Mouse (Mus musculus) heart, adult 8-10 months (tissue): ENCODE measurements at regions not wholly inside any gene's neighbourhood (a gene's known extent, or its start where the extent isn't known, plus 50 kb on each side); places are given as distances from the start of the nearest gene placed in this dataset.

ENCODE experiments used
- DNase-seq: peaks from one replicate; pipeline ENCODE4 v3.0.0; 2022; ENCODE audit warnings: low spot score

GRCm38 (mm10) chr13:54285968-54286367, 85.2 kb upstream of the Cplx2 start:
- DNase-seq, result no peak

GRCm38 (mm10) chr13:54286616-54287015, 84.5 kb upstream of the Cplx2 start:
- DNase-seq, result no peak

- no peak for DNase-seq
These were observed 81.1 kb upstream of the Cplx2 start for GRCm38 (mm10) chr13:54290066-54290465.

DNA sequence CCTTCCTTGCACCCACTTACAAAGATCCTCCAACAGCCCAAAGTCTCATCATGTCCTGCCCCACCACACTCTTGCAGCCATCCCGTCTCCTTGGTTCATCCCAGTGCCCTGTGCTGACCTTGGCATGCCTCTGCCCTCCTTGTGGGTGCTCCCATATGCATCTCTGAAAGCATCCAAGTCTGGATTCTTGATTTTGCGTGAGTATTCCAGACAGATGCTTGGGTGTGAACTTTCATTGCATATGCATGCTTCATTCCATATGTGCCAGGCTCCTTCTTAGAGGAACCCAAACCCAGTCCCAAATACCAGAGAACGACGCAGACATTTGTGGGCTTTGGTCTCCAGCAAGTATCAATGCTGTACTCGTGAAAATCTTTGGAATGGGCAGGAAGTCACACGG, 78.8 kb upstream of the Cplx2 start:
- DNase-seq, result no peak

DNA sequence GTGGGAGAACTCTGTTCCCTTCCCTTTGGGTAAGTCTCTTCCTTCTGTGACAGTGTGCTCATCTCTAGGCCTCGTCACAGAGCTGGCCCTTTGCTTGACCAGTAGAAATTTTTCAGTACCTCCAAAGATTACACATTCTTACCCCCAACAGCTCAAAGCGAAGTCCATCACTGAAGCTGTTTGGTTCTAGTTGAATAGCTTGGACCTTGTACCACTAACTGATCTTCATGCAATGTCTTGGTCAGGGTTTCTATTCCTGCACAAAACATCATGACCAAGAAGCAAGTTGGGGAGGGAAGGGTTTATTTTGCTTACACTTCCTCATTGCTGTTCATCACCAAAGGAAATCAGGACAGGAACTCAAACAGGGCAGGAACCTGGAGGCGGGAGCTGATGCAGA, 78.1 kb upstream of the Cplx2 start:
- DNase-seq, result no peak

- DNase-seq, result no peak
These were observed 75.5 kb upstream of the Cplx2 start for GRCm38 (mm10) chr13:54295475-54296259.

DNA sequence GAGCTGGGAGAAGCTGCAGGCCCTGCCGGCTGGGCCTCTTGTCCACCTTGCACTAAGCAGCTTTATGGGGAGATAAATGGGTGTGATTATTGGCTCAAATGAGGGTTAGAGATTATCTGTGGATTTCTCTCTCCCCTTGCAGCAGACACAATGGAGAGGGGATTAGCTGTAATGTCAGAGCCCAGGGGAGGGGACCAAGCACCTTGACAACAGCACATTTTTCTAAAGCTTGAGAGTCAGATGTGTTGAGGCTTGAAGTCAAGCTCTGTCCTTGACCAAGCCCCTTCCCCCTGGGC, 74.9 kb upstream of the Cplx2 start:
- no peak for DNase-seq

DNA sequence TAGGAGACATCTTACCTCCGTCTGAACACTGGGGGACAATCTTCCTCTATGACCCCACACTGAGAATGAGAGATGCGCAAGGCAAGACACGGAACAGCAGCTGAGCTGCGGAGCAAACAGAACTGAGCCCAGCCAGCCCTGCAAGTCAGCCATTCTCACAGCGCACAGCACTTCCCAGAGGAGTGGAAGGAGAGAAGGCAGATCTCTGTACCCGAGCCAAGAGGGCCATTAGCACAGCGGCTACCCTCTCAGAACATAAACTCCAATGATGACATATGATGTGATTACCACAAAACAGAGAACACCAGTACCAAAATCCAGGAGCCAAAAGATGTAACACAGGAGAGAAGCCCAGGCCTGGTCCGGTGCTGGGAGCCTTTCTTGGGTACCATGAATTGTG, 72.3 kb upstream of the Cplx2 start:
- DNase-seq, result no peak

- no peak for DNase-seq
These were observed 71.9 kb upstream of the Cplx2 start for GRCm38 (mm10) chr13:54299295-54299694.

- DNase-seq, result no peak
These were observed 70.0 kb upstream of the Cplx2 start for GRCm38 (mm10) chr13:54301110-54301509.

GRCm38 (mm10) chr13:54301677-54302076, 69.5 kb upstream of the Cplx2 start:
- DNase-seq, result peak; percentile 58

DNA sequence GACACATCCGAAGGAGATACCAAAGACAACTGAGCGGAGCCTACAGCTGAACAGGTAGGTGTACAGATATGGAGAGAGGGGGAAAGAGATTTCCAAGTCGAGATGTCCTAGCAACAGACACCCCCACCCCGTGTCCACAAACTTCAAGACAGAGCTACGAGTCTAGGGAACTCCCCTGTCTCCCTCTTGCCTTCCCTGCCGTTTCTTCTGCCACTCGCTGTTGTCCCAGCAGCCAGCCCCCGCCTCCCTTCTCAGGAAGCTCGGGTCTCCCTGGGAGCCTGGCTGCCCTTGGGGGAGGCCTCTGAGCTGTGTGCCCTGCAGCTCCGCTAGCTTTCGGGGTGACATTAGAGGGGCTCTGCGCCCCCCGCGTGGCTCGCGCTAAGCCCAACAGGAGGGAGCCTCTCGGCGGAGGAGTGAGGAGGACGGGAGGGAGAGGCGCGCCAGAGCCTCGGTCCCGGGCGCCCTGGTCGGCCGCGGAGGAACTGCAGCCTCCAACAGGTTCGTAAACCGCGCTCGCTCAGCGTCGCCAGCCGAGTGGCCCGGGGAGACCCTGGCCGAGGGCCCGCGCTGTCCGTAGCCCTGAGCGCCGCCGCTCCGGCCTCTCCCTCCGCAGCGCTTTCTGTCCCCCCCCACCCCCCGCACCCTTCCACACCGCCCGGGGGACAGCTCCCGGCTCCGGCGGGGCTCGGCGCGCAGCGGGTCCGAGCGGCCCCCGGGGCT, 68.6 kb upstream of the Cplx2 start:
- DNase-seq, result peak; percentile 14

GRCm38 (mm10) chr13:54303071-54303924, 67.9 kb upstream of the Cplx2 start:
- peak; percentile 88 for DNase-seq

- DNase-seq, result no peak
These were observed 66.9 kb upstream of the Cplx2 start for GRCm38 (mm10) chr13:54304251-54304650.

DNA sequence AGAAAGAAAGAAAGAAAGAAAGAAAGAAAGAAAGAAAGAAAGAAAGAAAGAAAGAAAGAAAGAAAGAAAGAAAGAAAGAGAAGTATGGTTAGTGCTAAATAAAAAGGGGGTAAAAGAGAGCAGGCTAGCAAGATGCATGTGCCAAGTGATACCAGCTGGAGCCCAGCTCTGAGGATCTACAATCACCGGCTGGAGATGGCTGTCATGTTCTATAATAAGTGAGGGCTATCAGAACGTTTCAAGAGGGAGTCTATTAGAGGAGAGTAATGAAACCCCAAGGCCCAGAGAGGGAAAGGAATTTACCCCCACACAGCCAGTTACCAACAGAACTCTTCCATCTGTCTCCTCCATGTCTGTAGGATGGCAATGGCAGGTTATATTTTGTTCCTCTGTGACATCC, 62.6 kb upstream of the Cplx2 start:
- no peak for DNase-seq

GRCm38 (mm10) chr13:54309354-54309753, 61.8 kb upstream of the Cplx2 start:
- DNase-seq, result no peak

DNA sequence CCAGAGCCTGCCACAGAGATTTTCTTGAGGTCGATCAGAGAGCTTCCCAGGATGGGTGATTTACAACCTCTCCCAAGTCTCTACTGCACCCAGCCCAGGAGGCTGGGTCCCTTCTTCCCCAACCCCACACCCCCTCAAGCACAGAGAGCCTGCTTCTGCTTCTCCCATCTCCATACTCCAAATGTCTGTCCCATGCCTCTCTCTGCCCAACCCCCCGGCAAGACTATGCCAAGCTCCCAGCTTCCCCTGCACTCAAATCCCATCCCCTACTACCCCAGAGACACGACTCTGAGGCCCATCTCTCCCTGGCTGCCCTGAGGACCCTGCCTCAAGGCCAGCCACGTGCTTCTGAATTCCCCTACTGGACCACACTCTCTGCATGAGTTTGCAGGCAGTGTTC, 61.0 kb upstream of the Cplx2 start:
- no peak for DNase-seq

- DNase-seq, result no peak
These were observed 59.7 kb upstream of the Cplx2 start for GRCm38 (mm10) chr13:54311327-54312026.

GRCm38 (mm10) chr13:54312405-54313185, 58.6 kb upstream of the Cplx2 start:
- DNase-seq, result peak; percentile 27

- no peak for DNase-seq
These were observed 55.8 kb upstream of the Cplx2 start for GRCm38 (mm10) chr13:54315333-54315732.

DNA sequence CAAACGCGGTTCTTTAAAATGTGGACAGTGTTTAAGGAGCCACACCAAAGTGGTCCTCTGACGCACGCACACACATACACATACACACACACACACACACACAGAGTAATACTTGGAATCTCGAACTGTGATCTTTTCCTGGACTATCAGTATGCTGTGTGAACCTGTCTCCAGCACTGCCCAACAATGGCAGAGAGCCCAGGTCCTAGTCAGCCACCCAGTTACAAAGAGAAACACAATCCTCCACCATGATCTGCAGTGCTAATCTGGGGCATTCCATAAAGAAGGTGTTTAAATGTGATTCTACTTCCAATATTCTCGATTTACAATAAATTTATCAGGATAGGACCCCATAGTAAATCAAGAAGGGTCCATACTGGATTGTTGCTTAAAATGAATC, 54.2 kb upstream of the Cplx2 start:
- no peak for DNase-seq
